Mouse (Mus musculus): ENCODE measurements around the gene Klhdc4.

The Klhdc4 gene

GRCm38 (mm10) chr8:121749501-121749900 is 79.9 kb downstream of the Klhdc4 start:
- DNase-seq (ENCODE audit: low spot score) = no peak

Data from retina, embryonic 14.5 days (tissue).